Mouse (Mus musculus) layer of hippocampus, adult 18-20 months (tissue): ENCODE results near the gene Gpatch11. TPM values are rescaled to one million over a fixed set of nuclear protein-coding genes. Genes with fewer than 3 reads are reported as not detected.

ENCODE experiments used
- DNase-seq, 2 experiments: peaks; one replicate each; pipeline ENCODE4 v3.0.0; 2022; ENCODE audit warnings: low spot score in 2 of 2
- total RNA-seq, 2 experiments: library from RNA; stranded (reverse); gene quantifications; 2 replicates each; pipeline ENCODE4 v1.2.3; 2021

Gpatch11 gene
- total RNA-seq, 2 experiments from 2014 or later = 39.9 to 42.5 TPM

DNA sequence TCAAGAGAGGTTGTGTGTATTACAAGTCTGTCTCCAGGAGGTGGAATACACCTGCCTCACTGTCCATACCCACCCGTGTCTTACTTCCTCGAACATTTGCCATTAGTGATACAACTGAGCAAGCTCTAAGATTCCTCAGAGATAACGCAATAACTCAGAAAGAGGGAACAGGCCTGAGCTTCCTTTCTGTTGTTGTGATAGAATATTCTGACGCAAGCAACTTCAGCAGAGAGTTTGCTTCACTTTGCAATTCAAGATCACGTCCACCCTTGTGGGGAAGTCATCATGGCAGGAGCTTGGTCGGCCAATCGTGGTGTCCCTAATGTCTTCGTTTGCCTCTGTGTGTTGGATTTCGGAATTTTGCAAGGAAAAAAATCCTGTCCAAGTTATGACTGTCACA, 55.7 kb downstream of the Gpatch11 start:
- DNase-seq = no peak

DNA sequence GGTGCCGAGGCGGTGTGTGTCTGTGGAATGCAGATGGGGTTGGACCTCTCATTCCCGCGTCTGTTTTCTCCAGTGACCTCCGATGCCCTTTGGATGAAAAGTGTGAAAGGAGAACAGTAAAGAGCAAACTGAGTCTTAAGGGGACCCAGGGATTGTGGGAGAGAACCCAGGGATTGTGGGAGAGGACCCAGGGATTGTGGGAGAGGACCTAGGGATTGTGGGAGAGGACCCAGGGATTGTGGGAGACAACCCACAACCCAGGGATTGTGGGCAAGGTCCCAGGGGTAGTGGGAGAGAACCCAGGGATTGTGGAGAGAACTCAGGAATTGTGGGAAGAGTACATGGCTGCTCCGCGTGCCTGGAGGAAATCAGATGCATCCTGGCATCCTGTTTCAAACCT, 59.6 kb downstream of the Gpatch11 start:
- DNase-seq = no peak

- peak in 1 of 2 experiments; percentile 42 for DNase-seq
These were observed 60.0 kb downstream of the Gpatch11 start for GRCm38 (mm10) chr17:78895394-78895793.

Other genes starting within 250 kb of the Gpatch11 start
- gene Strn, start 98.4 kb upstream of the Gpatch11 start, total RNA-seq = 10 to 100 TPM; 55.0 to 58.0 TPM
- 10 to 100 TPM; 50.8 TPM for gene Heatr5b, start 203 bp upstream of the Gpatch11 start, total RNA-seq
- gene Eif2ak2, start 47.0 kb downstream of the Gpatch11 start, total RNA-seq = 1 to 10 TPM; 4.4 to 6.3 TPM
- gene Sult6b1, start 71.4 kb downstream of the Gpatch11 start, total RNA-seq = not detected
- 10 to 100 TPM; 28.0 to 31.4 TPM for gene Cebpzos, start 80.9 kb downstream of the Gpatch11 start, total RNA-seq
- gene Cebpz, start 101.5 kb downstream of the Gpatch11 start, total RNA-seq = 10 to 100 TPM; 32.0 to 35.3 TPM
- 10 to 100 TPM; 45.8 to 51.1 TPM for gene Ndufaf7, start 101.6 kb downstream of the Gpatch11 start, total RNA-seq
- 10 to 100 TPM; 12.0 to 12.9 TPM for gene Prkd3, start 185.2 kb downstream of the Gpatch11 start, total RNA-seq
- 10 to 100 TPM; 10.7 to 13.4 TPM for gene Qpct, start 216.3 kb downstream of the Gpatch11 start, total RNA-seq